Mouse (Mus musculus): ENCODE measurements at regions not wholly inside any gene's neighbourhood (a gene's known extent, or its start where the extent isn't known, plus 50 kb on each side); places are given as distances from the start of the nearest gene placed in this dataset.

DNA sequence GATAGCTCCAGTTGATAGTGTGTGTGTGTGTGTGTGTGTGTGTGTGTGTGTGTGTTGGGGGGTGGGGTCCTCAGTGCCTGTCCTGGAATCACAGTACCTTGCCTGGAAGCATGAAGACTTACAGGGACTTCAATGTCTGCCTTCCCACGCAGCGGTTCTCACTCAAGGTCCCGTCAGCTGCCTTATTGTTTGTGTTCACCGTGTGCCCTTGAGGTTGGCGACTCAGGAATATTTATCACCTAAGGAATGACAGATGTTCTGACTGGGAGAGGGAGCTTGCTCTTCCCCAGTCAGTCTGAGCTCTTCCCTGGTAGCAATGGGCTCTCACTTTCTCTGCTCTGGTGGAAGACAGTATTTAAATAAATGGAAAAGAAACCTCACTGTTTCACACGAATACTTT lies 309.8 kb upstream of the 3110018I06Rik start:
- H3K9ac ChIP-seq (ENCODE audit: low read depth, low read length) = no peak overlapping the region
- WGBS (ENCODE audit: insufficient replicate concordance) = 70% methylated on average over 6 of the region's 6 CpGs
- no peak overlapping the region for H3K27ac ChIP-seq (ENCODE audit: low read length)
- H3K4me1 ChIP-seq (ENCODE audit: control insufficient read depth, low read depth, low read length) = no peaks in the 10 kb centered on the region
- H3K4me3 ChIP-seq (ENCODE audit: low read depth, low read length) = no peak overlapping the region
- no peaks in the 10 kb centered on the region for H3K27me3 ChIP-seq (ENCODE audit: control insufficient read depth, insufficient read depth, low read depth, low read length)
- no peaks in the 10 kb centered on the region for H3K9me3 ChIP-seq (replicated peaks; ENCODE audit: control insufficient read depth, low read length)
- no peaks in the 10 kb centered on the region for H3K36me3 ChIP-seq (ENCODE audit: control insufficient read depth, insufficient read depth)
- H3K4me2 ChIP-seq (ENCODE audit: low read depth, low read length) = no peak overlapping the region
- ATAC-seq (ENCODE audit: low read depth) = no peak

DNA sequence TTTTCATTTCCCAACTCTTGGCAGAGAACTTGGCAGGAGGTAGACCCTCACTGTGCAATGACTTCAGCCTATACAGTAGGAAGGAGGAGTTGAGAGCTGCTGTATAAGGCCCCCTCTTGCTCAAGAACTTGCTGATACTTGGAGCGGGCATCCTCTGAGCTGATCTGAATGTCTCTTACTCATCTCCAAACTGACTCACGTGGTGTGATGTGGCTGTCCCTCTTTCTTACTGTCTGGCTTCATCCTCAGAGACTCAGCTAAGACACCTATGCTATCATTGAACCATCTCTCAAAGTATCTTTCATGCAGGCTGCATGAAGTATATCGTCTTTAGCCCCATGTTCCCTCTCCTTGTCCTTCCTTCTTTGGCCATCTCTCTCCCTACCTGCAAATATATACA lies 307.9 kb upstream of the 3110018I06Rik start:
- Histone ChIP-seq H3K36me3 (ENCODE audit: control insufficient read depth, insufficient read depth) (no peaks in the 10 kb centered on the region), H3K27me3 (ENCODE audit: control insufficient read depth, insufficient read depth, low read depth, low read length) (no peaks in the 10 kb centered on the region), H3K4me1 (ENCODE audit: control insufficient read depth, low read depth, low read length) (no peaks in the 10 kb centered on the region), H3K4me3 (ENCODE audit: low read depth, low read length) (no peak overlapping the region), H3K4me2 (ENCODE audit: low read depth, low read length) (no peak overlapping the region), H3K27ac (ENCODE audit: low read length) (no peak overlapping the region), H3K9ac (ENCODE audit: low read depth, low read length) (no peak overlapping the region), H3K9me3 (replicated peaks; ENCODE audit: control insufficient read depth, low read length) (no peaks in the 10 kb centered on the region)
- ATAC-seq (ENCODE audit: low read depth) = no peak
- WGBS (ENCODE audit: insufficient replicate concordance) = 63% methylated on average over 3 of the region's 3 CpGs

DNA sequence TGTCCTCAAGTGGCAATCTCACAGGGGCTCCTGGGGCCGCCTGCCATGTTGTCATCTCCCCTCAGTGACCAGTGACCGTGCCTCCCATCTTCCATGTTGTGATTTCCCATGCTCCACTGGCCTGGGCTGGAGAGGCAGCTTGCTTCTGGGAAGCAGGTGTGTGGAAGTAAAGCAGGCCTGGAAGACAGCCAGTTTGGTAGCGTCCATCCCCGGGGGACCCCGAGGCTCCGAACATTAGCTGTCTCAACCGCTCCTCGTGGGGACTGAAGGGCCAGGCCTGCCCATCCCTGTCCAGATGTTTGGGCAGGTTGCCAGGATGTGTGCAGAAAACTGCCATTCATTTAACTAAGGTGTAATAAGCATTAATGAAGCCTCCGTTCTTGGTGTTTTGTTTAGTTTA lies 307.1 kb upstream of the 3110018I06Rik start:
- no peak overlapping the region for H3K9ac ChIP-seq (ENCODE audit: low read depth, low read length)
- no peak overlapping the region for H3K4me3 ChIP-seq (ENCODE audit: low read depth, low read length)
- H3K27ac ChIP-seq (ENCODE audit: low read length) = no peak overlapping the region
- no peak overlapping the region for H3K4me2 ChIP-seq (ENCODE audit: low read depth, low read length)
- no peaks in the 10 kb centered on the region for H3K36me3 ChIP-seq (ENCODE audit: control insufficient read depth, insufficient read depth)
- 76% methylated on average over 9 of the region's 9 CpGs for WGBS (ENCODE audit: insufficient replicate concordance)
- H3K27me3 ChIP-seq (ENCODE audit: control insufficient read depth, insufficient read depth, low read depth, low read length) = no peaks in the 10 kb centered on the region
- no peak for ATAC-seq (ENCODE audit: low read depth)
- no peaks in the 10 kb centered on the region for H3K9me3 ChIP-seq (replicated peaks; ENCODE audit: control insufficient read depth, low read length)
- H3K4me1 ChIP-seq (ENCODE audit: control insufficient read depth, low read depth, low read length) = no peaks in the 10 kb centered on the region

DNA sequence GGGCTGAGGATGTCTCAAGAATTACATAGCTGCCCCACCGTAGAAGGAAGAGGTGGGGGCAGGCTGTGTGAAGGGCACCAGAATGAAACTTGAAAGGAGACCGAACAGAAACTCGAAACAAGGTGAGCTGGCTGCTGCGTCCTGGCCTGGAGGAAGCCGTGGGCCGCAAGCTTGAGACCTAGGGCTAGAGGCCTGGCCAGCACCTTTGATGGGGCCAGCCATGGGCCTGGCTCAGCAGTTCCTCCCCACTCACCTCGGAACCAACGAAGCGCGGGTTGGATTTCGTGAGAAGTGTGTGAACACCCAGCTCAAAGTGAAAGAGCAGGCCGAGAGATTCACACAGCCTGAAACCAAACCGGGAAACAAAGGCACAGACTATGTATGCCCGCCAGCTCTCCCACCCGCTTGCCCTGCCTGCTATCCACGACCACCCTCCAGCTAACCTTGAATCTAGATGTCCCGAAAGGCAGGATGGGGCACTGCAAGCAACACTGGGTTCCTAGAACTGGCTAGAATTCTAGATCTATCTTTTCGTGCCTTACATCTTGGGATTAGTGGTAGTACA lies 306.3 kb upstream of the 3110018I06Rik start:
- no peaks in the 10 kb centered on the region for H3K9me3 ChIP-seq (replicated peaks; ENCODE audit: control insufficient read depth, low read length)
- no peak overlapping the region for H3K4me2 ChIP-seq (ENCODE audit: low read depth, low read length)
- no peaks in the 10 kb centered on the region for H3K36me3 ChIP-seq (ENCODE audit: control insufficient read depth, insufficient read depth)
- no peaks in the 10 kb centered on the region for H3K4me1 ChIP-seq (ENCODE audit: control insufficient read depth, low read depth, low read length)
- H3K27ac ChIP-seq (ENCODE audit: low read length) = no peak overlapping the region
- ATAC-seq (ENCODE audit: low read depth) = no peak
- no peak overlapping the region for H3K4me3 ChIP-seq (ENCODE audit: low read depth, low read length)
- WGBS (ENCODE audit: insufficient replicate concordance) = 75% methylated on average over 18 of the region's 18 CpGs
- H3K27me3 ChIP-seq (ENCODE audit: control insufficient read depth, insufficient read depth, low read depth, low read length) = no peaks in the 10 kb centered on the region
- H3K9ac ChIP-seq (ENCODE audit: low read depth, low read length) = no peak overlapping the region

DNA sequence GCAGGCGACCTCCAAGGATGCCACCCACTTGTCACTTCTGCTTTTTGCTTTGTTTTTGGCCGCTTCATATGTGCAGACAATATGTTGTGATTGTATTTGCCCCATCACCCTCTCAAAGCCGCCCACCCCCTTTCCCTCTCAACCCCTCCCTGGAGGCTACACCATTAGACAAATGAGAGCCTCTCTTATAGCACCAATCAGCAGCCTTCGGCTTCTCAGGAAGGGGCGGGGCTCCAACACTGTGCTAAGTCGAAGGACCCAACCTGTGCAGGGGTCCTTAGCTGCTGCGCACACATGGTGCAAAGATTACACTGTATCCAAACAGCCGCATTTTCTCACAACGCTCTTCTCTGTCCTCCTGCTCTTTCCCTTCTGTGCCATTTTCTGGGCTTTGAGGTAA lies 305.1 kb upstream of the 3110018I06Rik start:
- H3K4me2 ChIP-seq (ENCODE audit: low read depth, low read length) = no peak overlapping the region
- 39% methylated on average over 9 of the region's 9 CpGs for WGBS (ENCODE audit: insufficient replicate concordance)

DNA sequence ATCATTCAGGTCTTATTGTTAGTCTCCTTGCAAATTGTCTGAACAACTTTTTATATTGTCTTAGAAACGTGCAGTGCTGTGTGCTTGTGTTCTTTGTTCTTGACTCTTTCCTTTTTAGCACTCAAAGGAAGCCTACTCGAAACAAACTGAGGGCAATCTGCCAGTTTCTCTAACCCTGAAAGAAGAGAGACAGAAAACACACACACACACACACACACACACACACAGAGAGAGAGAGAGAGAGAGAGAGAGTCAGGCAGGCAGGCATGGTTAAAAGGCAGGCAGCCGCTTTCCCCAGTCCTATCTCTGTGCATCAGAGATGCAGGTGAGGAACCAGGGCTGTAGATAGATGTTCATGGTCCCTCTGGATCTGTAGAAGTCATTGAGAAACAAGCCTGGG lies 304.0 kb upstream of the 3110018I06Rik start:
- no peak overlapping the region for H3K4me2 ChIP-seq (ENCODE audit: low read depth, low read length)
- H3K4me3 ChIP-seq (ENCODE audit: low read depth, low read length) = no peak overlapping the region
- no peak overlapping the region for H3K27ac ChIP-seq (ENCODE audit: low read length)
- 51% methylated on average over 3 of the region's 3 CpGs for WGBS (ENCODE audit: insufficient replicate concordance)
- H3K9ac ChIP-seq (ENCODE audit: low read depth, low read length) = no peak overlapping the region
- H3K9me3 ChIP-seq (replicated peaks; ENCODE audit: control insufficient read depth, low read length) = no peaks in the 10 kb centered on the region
- H3K27me3 ChIP-seq (ENCODE audit: control insufficient read depth, insufficient read depth, low read depth, low read length) = no peaks in the 10 kb centered on the region
- H3K36me3 ChIP-seq (ENCODE audit: control insufficient read depth, insufficient read depth) = no peaks in the 10 kb centered on the region
- no peaks in the 10 kb centered on the region for H3K4me1 ChIP-seq (ENCODE audit: control insufficient read depth, low read depth, low read length)
- no peak for ATAC-seq (ENCODE audit: low read depth)

More for the DNA sequence above, 305.1 kb upstream of the 3110018I06Rik start:
- no peaks in the 10 kb centered on the region for H3K9me3 ChIP-seq (replicated peaks; ENCODE audit: control insufficient read depth, low read length)
- no peaks in the 10 kb centered on the region for H3K4me1 ChIP-seq (ENCODE audit: control insufficient read depth, low read depth, low read length)
- H3K9ac ChIP-seq (ENCODE audit: low read depth, low read length) = no peak overlapping the region
- ATAC-seq (ENCODE audit: low read depth) = no peak
- no peak overlapping the region for H3K27ac ChIP-seq (ENCODE audit: low read length)
- no peaks in the 10 kb centered on the region for H3K36me3 ChIP-seq (ENCODE audit: control insufficient read depth, insufficient read depth)
- no peaks in the 10 kb centered on the region for H3K27me3 ChIP-seq (ENCODE audit: control insufficient read depth, insufficient read depth, low read depth, low read length)
- no peak overlapping the region for H3K4me3 ChIP-seq (ENCODE audit: low read depth, low read length)

DNA sequence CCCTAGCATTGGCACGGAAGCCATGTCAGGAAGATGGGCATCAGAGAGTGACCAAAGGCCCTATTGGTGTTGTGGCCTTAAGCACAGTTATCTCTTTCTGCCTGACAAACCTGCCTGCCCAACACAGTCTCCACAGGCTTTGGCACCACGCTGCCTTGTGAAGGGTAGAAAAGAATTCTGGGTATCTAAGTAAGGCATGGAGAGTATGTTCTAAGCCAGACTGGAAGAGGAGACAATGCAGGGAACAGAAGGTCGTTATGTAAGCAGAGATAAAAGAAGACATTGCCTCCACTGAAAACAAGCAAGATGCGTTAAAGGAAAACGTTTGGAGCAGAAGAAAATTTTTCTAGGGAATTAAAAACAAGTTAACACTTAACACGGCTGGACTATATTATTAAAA lies 302.1 kb upstream of the 3110018I06Rik start:
- WGBS (ENCODE audit: insufficient replicate concordance) = 62% methylated on average over 6 of the region's 6 CpGs

DNA sequence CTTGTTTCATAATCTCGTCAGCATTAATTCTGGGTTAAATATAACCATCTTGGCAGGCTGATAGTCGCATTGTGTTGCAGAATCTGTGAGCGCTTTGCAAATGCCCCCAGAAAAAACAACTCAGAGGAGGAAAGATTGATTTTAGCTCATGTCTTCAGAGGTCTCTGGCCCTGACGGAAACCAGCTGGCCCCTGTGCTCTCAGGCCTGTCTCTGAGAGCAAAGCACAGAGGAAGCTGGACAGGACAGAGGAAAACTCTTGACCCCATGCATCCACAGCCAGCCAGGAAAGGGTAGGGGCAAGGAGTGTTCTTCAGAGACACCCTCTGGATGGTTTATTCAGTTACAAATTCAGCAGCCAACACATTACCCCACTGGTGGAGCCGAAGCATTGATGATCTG lies 300.4 kb upstream of the 3110018I06Rik start:
- H3K36me3 ChIP-seq (ENCODE audit: control insufficient read depth, insufficient read depth) = no peaks in the 10 kb centered on the region
- H3K27me3 ChIP-seq (ENCODE audit: control insufficient read depth, insufficient read depth, low read depth, low read length) = no peaks in the 10 kb centered on the region
- 54% methylated on average over 5 of the region's 5 CpGs for WGBS (ENCODE audit: insufficient replicate concordance)
- H3K4me1 ChIP-seq (ENCODE audit: control insufficient read depth, low read depth, low read length) = no peaks in the 10 kb centered on the region
- no peak overlapping the region for H3K27ac ChIP-seq (ENCODE audit: low read length)
- ATAC-seq (ENCODE audit: low read depth) = no peak
- no peak overlapping the region for H3K9ac ChIP-seq (ENCODE audit: low read depth, low read length)
- H3K4me3 ChIP-seq (ENCODE audit: low read depth, low read length) = no peak overlapping the region
- no peak overlapping the region for H3K4me2 ChIP-seq (ENCODE audit: low read depth, low read length)
- H3K9me3 ChIP-seq (replicated peaks; ENCODE audit: control insufficient read depth, low read length) = no peaks in the 10 kb centered on the region

More for the DNA sequence above, 302.1 kb upstream of the 3110018I06Rik start:
- Histone ChIP-seq H3K36me3 (ENCODE audit: control insufficient read depth, insufficient read depth) (no peaks in the 10 kb centered on the region), H3K4me1 (ENCODE audit: control insufficient read depth, low read depth, low read length) (no peaks in the 10 kb centered on the region), H3K9ac (ENCODE audit: low read depth, low read length) (no peak overlapping the region), H3K9me3 (replicated peaks; ENCODE audit: control insufficient read depth, low read length) (no peaks in the 10 kb centered on the region), H3K27me3 (ENCODE audit: control insufficient read depth, insufficient read depth, low read depth, low read length) (no peaks in the 10 kb centered on the region), H3K4me3 (ENCODE audit: low read depth, low read length) (no peak overlapping the region), H3K27ac (ENCODE audit: low read length) (no peak overlapping the region), H3K4me2 (ENCODE audit: low read depth, low read length) (no peak overlapping the region)
- no peak for ATAC-seq (ENCODE audit: low read depth)

DNA sequence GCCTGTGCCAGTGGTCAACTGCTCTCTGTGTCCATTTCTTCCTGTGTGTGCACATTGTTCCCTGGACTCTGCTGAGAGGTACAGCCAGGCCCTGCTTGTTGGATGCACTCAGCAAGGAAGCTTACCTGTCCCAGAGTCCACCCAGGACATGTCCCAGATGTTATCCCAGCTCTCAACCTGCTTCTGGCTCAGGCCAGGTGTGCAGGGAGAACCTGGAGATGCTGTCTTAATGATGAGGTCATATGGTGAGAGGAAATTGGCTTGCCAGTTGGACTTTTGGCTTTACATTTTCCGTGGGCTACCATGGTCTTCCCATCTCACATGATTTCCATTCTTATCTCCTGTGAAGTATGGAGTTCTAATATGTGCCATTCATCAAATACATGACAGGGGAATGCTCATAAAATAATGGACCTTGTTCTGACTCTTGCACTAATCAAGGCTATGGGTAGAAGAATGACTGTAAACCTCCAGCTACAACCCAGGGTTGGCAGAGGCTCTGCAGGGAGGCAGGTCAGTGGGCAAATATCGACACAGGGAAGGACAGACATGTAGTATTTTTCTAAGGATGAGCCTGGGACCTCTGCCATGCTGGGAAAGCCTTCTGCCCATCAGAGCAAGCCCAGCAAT lies 289.9 kb upstream of the 3110018I06Rik start:
- WGBS (ENCODE audit: insufficient replicate concordance) = 46% methylated on average over 2 of the region's 2 CpGs
- Histone ChIP-seq H3K36me3 (ENCODE audit: control insufficient read depth, insufficient read depth) (no peaks in the 10 kb centered on the region), H3K27ac (ENCODE audit: low read length) (no peak overlapping the region), H3K4me3 (ENCODE audit: low read depth, low read length) (no peak overlapping the region), H3K4me1 (ENCODE audit: control insufficient read depth, low read depth, low read length) (no peaks in the 10 kb centered on the region), H3K27me3 (ENCODE audit: control insufficient read depth, insufficient read depth, low read depth, low read length) (no peaks in the 10 kb centered on the region), H3K4me2 (ENCODE audit: low read depth, low read length) (no peak overlapping the region), H3K9ac (ENCODE audit: low read depth, low read length) (no peak overlapping the region), H3K9me3 (replicated peaks; ENCODE audit: control insufficient read depth, low read length) (no peaks in the 10 kb centered on the region)
- ATAC-seq (ENCODE audit: low read depth) = no peak

Measured in liver, embryonic 16.5 days (tissue).